Mouse (Mus musculus): ENCODE measurements around the gene Dclk2.

Gene Dclk2

GRCm38 (mm10) chr3:86920343-86921083, at the start of gene Dclk2:
Dclk2 (minus strand) TSS chr3:86920852.
- ChIA-PET POLR2A (interaction anchor here (0.6 to 6.7 kb wide), 46 partner anchors 9 to 965 kb away, joined by 3 to 52 read pairs (median 4); partner anchors contain the start of gene Prcc (in 1 of the 4)), CTCF (interaction anchor here (0.5 to 0.9 kb wide), 5 partner anchors 8 to 719 kb away, joined by 3 to 7 read pairs (median 3); no protein-coding TSS in a partner anchor)

- ChIA-PET CTCF (interaction anchor here in 1 of 4 experiments (0.7 kb wide), 1 partner anchor 152 kb away, joined by 9 read pairs; no protein-coding TSS in a partner anchor), POLR2A (interaction anchor here in 3 of 4 experiments (0.6 to 0.8 kb wide), 3 partner anchors 12 to 474 kb away, joined by 3 to 5 read pairs (median 3); no protein-coding TSS in a partner anchor)
These were observed 42.2 kb upstream of the Dclk2 start for GRCm38 (mm10) chr3:86962665-86963435.

GRCm38 (mm10) chr3:86961395-86961669, 40.7 kb upstream of the Dclk2 start:
- CTCF ChIA-PET = interaction anchor here in 1 of 4 experiments (0.5 kb wide), 1 partner anchor 126 kb away, joined by 7 read pairs; no protein-coding TSS in a partner anchor
- POLR2A ChIA-PET = interaction anchor here in 2 of 4 experiments (1.0 to 1.5 kb wide), 4 partner anchors 10 to 448 kb away, joined by 3 to 4 read pairs (median 3); partner anchors contain the start of gene Dclk2 (in 1 of the 2)

GRCm38 (mm10) chr3:86960656-86961394, 40.2 kb upstream of the Dclk2 start:
- POLR2A ChIA-PET = interaction anchor here in 3 of 4 experiments (0.5 to 1.5 kb wide), 5 partner anchors 10 to 448 kb away, joined by 3 to 4 read pairs (median 3); partner anchors contain the start of gene Dclk2 (in 1 of the 3)
- CTCF ChIA-PET = interaction anchor here in 1 of 4 experiments (0.5 kb wide), 1 partner anchor 125 kb away, joined by 7 read pairs; no protein-coding TSS in a partner anchor

GRCm38 (mm10) chr3:86959088-86959487, 38.4 kb upstream of the Dclk2 start:
- ChIA-PET CTCF (interaction anchor here in 1 of 4 experiments (0.5 kb wide), 1 partner anchor 38 kb away, joined by 3 read pairs; no protein-coding TSS in a partner anchor), POLR2A (interaction anchor here in 1 of 4 experiments (1.1 kb wide), 1 partner anchor 73 kb away, joined by 5 read pairs; no protein-coding TSS in a partner anchor)

- ChIA-PET POLR2A (interaction anchor here in 3 of 4 experiments (0.6 to 1.2 kb wide), 6 partner anchors 15 to 110 kb away, joined by 3 to 11 read pairs (median 4); partner anchors contain the start of gene Dclk2 (in 1 of the 3)), CTCF (interaction anchor here in 2 of 4 experiments (0.9 to 1.2 kb wide), 3 partner anchors 21 to 143 kb away, joined by 3 to 4 read pairs (median 3); no protein-coding TSS in a partner anchor)
These were observed 34.7 kb upstream of the Dclk2 start for GRCm38 (mm10) chr3:86955376-86955775.

GRCm38 (mm10) chr3:86954521-86954920, 33.9 kb upstream of the Dclk2 start:
- ChIA-PET POLR2A (interaction anchor here in 1 of 4 experiments (0.6 kb wide), 1 partner anchor 548 kb away, joined by 3 read pairs; no protein-coding TSS in a partner anchor), CTCF (interaction anchor here in 2 of 4 experiments (1.2 kb wide), 2 partner anchors 21 to 142 kb away, joined by 4 read pairs; no protein-coding TSS in a partner anchor)

- POLR2A ChIA-PET = no interaction called here
- CTCF ChIA-PET = interaction anchor here in 1 of 4 experiments (1.2 kb wide), 1 partner anchor 22 kb away, joined by 4 read pairs; no protein-coding TSS in a partner anchor
These were observed 33.2 kb upstream of the Dclk2 start for GRCm38 (mm10) chr3:86953819-86954218.

GRCm38 (mm10) chr3:86950652-86951051, 30.0 kb upstream of the Dclk2 start:
- POLR2A ChIA-PET = interaction anchor here in 2 of 4 experiments (0.7 to 2.0 kb wide), 7 partner anchors 10 to 48 kb away, joined by 3 to 7 read pairs (median 3); partner anchors contain the start of gene Cd1d1 (in 1 of the 2)

GRCm38 (mm10) chr3:86936254-86936836, 15.7 kb upstream of the Dclk2 start:
- CTCF ChIA-PET = interaction anchor here in 1 of 4 experiments (0.7 kb wide), 1 partner anchor 178 kb away, joined by 6 read pairs; no protein-coding TSS in a partner anchor
- POLR2A ChIA-PET = interaction anchor here in 2 of 4 experiments (0.6 to 1.7 kb wide), 2 partner anchors 16 to 272 kb away, joined by 4 read pairs; partner anchors contain the start of gene Dclk2 (in 1 of the 2)

More at GRCm38 (mm10) chr3:86950652-86951051, 30.0 kb upstream of the Dclk2 start:
- CTCF ChIA-PET = no interaction called here

GRCm38 (mm10) chr3:86933446-86933845, 12.8 kb upstream of the Dclk2 start:
- ChIA-PET CTCF (no interaction called here), POLR2A (interaction anchor here in 1 of 4 experiments (0.9 to 2.7 kb wide), 2 partner anchors 10 to 53 kb away, joined by 3 to 9 read pairs; no protein-coding TSS in a partner anchor)

GRCm38 (mm10) chr3:86923686-86924085, 3.0 kb upstream of the Dclk2 start:
- POLR2A ChIA-PET = interaction anchor here (0.5 to 6.7 kb wide), 20 partner anchors 8 to 1221 kb away, joined by 3 to 52 read pairs (median 4); no protein-coding TSS in a partner anchor
- CTCF ChIA-PET = interaction anchor here in 2 of 4 experiments (0.9 to 1.5 kb wide), 3 partner anchors 53 to 113 kb away, joined by 3 read pairs; no protein-coding TSS in a partner anchor

GRCm38 (mm10) chr3:86921181-86921975, 726 bp upstream of the Dclk2 start:
- ChIA-PET CTCF (interaction anchor here in 2 of 4 experiments (0.7 to 0.9 kb wide), 2 partner anchors 38 to 55 kb away, joined by 3 read pairs; no protein-coding TSS in a partner anchor), POLR2A (interaction anchor here (0.8 to 6.7 kb wide), 15 partner anchors 8 to 230 kb away, joined by 3 to 52 read pairs (median 5); no protein-coding TSS in a partner anchor)

- CTCF ChIA-PET = interaction anchor here in 3 of 4 experiments (0.5 to 0.7 kb wide), 3 partner anchors 9 to 85 kb away, joined by 3 to 7 read pairs (median 6); no protein-coding TSS in a partner anchor
- POLR2A ChIA-PET = interaction anchor here in 3 of 4 experiments (0.7 to 6.7 kb wide), 47 partner anchors 9 to 965 kb away, joined by 3 to 52 read pairs (median 4); partner anchors contain the start of gene Prcc (in 1 of the 3)
These were observed 860 bp downstream of the Dclk2 start for GRCm38 (mm10) chr3:86919641-86920342.

GRCm38 (mm10) chr3:86917048-86917447, 3.6 kb downstream of the Dclk2 start:
- ChIA-PET CTCF (no interaction called here), POLR2A (interaction anchor here in 3 of 4 experiments (0.6 to 3.2 kb wide), 15 partner anchors 9 to 1657 kb away, joined by 3 to 20 read pairs (median 3); no protein-coding TSS in a partner anchor)

Data from embryonic stem cell, embryonic (primary cell).